Mouse (Mus musculus) heart, embryonic 11.5 days (tissue): Measurements from ENCODE around the gene Pou1f1. TPM values are rescaled to one million over a fixed set of nuclear protein-coding genes. Genes with fewer than 3 reads are reported as not detected.
A peak's percentile ranks its signal among the peaks of the same experiment; 100 is the strongest.

Experiments
- ATAC-seq: fragments of 200-750 bp; cut with Nextera tagmentation; replicated peaks from 2 replicates; pipeline ENCODE4 v1.8.0; 2017; ENCODE audit warnings: moderate library complexity; ENCODE audit not compliant: insufficient number of reproducible peaks, low FRiP score, low TSS enrichment
- H3K27ac ChIP-seq: fragments of 300-500 bp; sonication (generic); 2 replicates; pipeline ENCODE4 v1.5.1; 2014; ENCODE audit warnings: mild to moderate bottlenecking, low read depth, low read length
- H3K27me3 ChIP-seq: fragments of 300-500 bp; sonication (generic); 2 replicates; pipeline ENCODE4 v1.6.1; 2014; ENCODE audit warnings: mild to moderate bottlenecking, low read length, mixed read lengths; ENCODE audit not compliant: control insufficient read depth, insufficient read depth
- H3K36me3 ChIP-seq: fragments of 300-500 bp; sonication (generic); 2 replicates; pipeline ENCODE4 v1.6.1; 2014; ENCODE audit warnings: mild to moderate bottlenecking, low read length, moderate library complexity, mixed read lengths; ENCODE audit not compliant: control insufficient read depth, insufficient read depth
- H3K4me1 ChIP-seq: fragments of 300-500 bp; sonication (generic); 2 replicates; pipeline ENCODE4 v1.6.1; 2014; ENCODE audit warnings: low read length; ENCODE audit not compliant: control insufficient read depth, insufficient read depth
- H3K4me2 ChIP-seq: fragments of 300-500 bp; sonication (generic); 2 replicates; pipeline ENCODE4 v1.6.1; 2014; ENCODE audit warnings: mild to moderate bottlenecking, moderate library complexity
- H3K4me3 ChIP-seq: fragments of 300-500 bp; sonication (generic); 2 replicates; pipeline ENCODE4 v1.5.1; 2014; ENCODE audit warnings: low read depth, low read length
- H3K9ac ChIP-seq: fragments of 300-500 bp; sonication (generic); 2 replicates; pipeline ENCODE4 v1.6.1; 2014; ENCODE audit warnings: mild to moderate bottlenecking, low read depth, low read length, moderate library complexity
- H3K9me3 ChIP-seq: fragments of 300-500 bp; sonication (generic); replicated peaks from 2 replicates; pipeline ENCODE4 v1.6.1; 2016; ENCODE audit warnings: low read length; ENCODE audit not compliant: control insufficient read depth
- WGBS: fragments of 180-500 bp; shearing (Covaris S2); extraction: QIAGEN DNeasy Blood & Tissue Kit; methylation state at CpG from one replicate; pipeline ENCODE4 v1.1.7; 2014; ENCODE audit not compliant: insufficient replicate concordance; 5-methylcytosine and 5-hydroxymethylcytosine counted together
- polyA plus RNA-seq: library from polyadenylated mRNA; unstranded; fragments of >200 nt; fragmentation: Nextera tagmentation; extraction: Ambion mirVana; gene quantifications from 2 replicates; pipeline ENCODE4 v1.2.1, GENCODE M21; 2014

Gene Pou1f1
- polyA plus RNA-seq, 1 experiment from 2014 or later = not detected

GRCm38 (mm10) chr16:65529589-65529988 is 9.3 kb downstream of the Pou1f1 start:
- Histone ChIP-seq H3K9me3 (no peaks in the 10 kb centered on the region), H3K4me2 (no peak overlapping the region), H3K9ac (no peak overlapping the region), H3K27ac (no peak overlapping the region), H3K4me3 (no peak overlapping the region), H3K27me3 (no peaks in the 10 kb centered on the region), H3K4me1 (no peaks in the 10 kb centered on the region), H3K36me3 (no peaks in the 10 kb centered on the region)
- ATAC-seq = no peak
- WGBS = 34% methylated on average over 5 of the region's 5 CpGs

- 75% methylated on average over 8 of the region's 8 CpGs for WGBS
- Histone ChIP-seq H3K27ac (no peak overlapping the region), H3K4me1 (no peaks in the 10 kb centered on the region), H3K9ac (no peak overlapping the region), H3K9me3 (no peaks in the 10 kb centered on the region), H3K4me2 (no peak overlapping the region), H3K36me3 (no peaks in the 10 kb centered on the region), H3K4me3 (no peak overlapping the region), H3K27me3 (no peaks in the 10 kb centered on the region)
- no peak for ATAC-seq
These were observed 11.4 kb downstream of the Pou1f1 start for GRCm38 (mm10) chr16:65531663-65532062.

GRCm38 (mm10) chr16:65533315-65533999 is 13.1 kb downstream of the Pou1f1 start:
- 22% methylated on average over 12 of the region's 12 CpGs for WGBS
- peak overlapping the region; percentile 24; the same call in 1 of the 2 replicates for H3K4me2 ChIP-seq

GRCm38 (mm10) chr16:65543676-65544293 is 23.5 kb downstream of the Pou1f1 start:
- Histone ChIP-seq H3K9ac (no peak overlapping the region), H3K4me3 (no peak overlapping the region), H3K27ac (no peak overlapping the region), H3K4me2 (no peak overlapping the region), H3K36me3 (peaks cover 4% of the 10 kb centered on the region; the same call in 1 of the 2 replicates), H3K9me3 (no peaks in the 10 kb centered on the region), H3K27me3 (no peaks in the 10 kb centered on the region), H3K4me1 (no peaks in the 10 kb centered on the region)
- WGBS = 88% methylated on average over 11 of the region's 11 CpGs
- no peak for ATAC-seq

More at GRCm38 (mm10) chr16:65533315-65533999, 13.1 kb downstream of the Pou1f1 start:
- H3K9ac ChIP-seq = no peak overlapping the region
- ATAC-seq = no peak
- H3K9me3 ChIP-seq = no peaks in the 10 kb centered on the region
- H3K36me3 ChIP-seq = no peaks in the 10 kb centered on the region
- H3K4me1 ChIP-seq = no peaks in the 10 kb centered on the region
- no peak overlapping the region for H3K27ac ChIP-seq
- H3K27me3 ChIP-seq = no peaks in the 10 kb centered on the region
- no peak overlapping the region for H3K4me3 ChIP-seq

GRCm38 (mm10) chr16:65548960-65549359 is 28.6 kb downstream of the Pou1f1 start:
- 79% methylated on average over 7 of the region's 7 CpGs for WGBS
- H3K27ac ChIP-seq = no peak overlapping the region
- no peak overlapping the region for H3K4me2 ChIP-seq
- no peaks in the 10 kb centered on the region for H3K27me3 ChIP-seq
- ATAC-seq = no peak
- H3K4me3 ChIP-seq = no peak overlapping the region
- no peaks in the 10 kb centered on the region for H3K36me3 ChIP-seq
- no peaks in the 10 kb centered on the region for H3K4me1 ChIP-seq
- H3K9me3 ChIP-seq = no peaks in the 10 kb centered on the region
- H3K9ac ChIP-seq = no peak overlapping the region

GRCm38 (mm10) chr16:65550814-65551213 is 30.5 kb downstream of the Pou1f1 start:
- Histone ChIP-seq H3K9ac (no peak overlapping the region), H3K9me3 (no peaks in the 10 kb centered on the region), H3K4me1 (no peaks in the 10 kb centered on the region), H3K4me3 (no peak overlapping the region), H3K27me3 (no peaks in the 10 kb centered on the region), H3K36me3 (no peaks in the 10 kb centered on the region), H3K4me2 (no peak overlapping the region), H3K27ac (no peak overlapping the region)
- no peak for ATAC-seq
- WGBS = 89% methylated on average over 13 of the region's 13 CpGs

- Histone ChIP-seq H3K36me3 (no peaks in the 10 kb centered on the region), H3K9me3 (no peaks in the 10 kb centered on the region), H3K27me3 (no peaks in the 10 kb centered on the region), H3K27ac (no peak overlapping the region), H3K9ac (no peak overlapping the region), H3K4me1 (no peaks in the 10 kb centered on the region), H3K4me2 (no peak overlapping the region), H3K4me3 (no peak overlapping the region)
- 83% methylated on average over 5 of the region's 5 CpGs for WGBS
- ATAC-seq = no peak
These were observed 34.0 kb downstream of the Pou1f1 start for GRCm38 (mm10) chr16:65554267-65554666.

GRCm38 (mm10) chr16:65557369-65557768 is 37.1 kb downstream of the Pou1f1 start:
- ATAC-seq = no peak
- Histone ChIP-seq H3K4me2 (no peak overlapping the region), H3K36me3 (no peaks in the 10 kb centered on the region), H3K4me3 (no peak overlapping the region), H3K27me3 (no peaks in the 10 kb centered on the region), H3K27ac (no peak overlapping the region), H3K4me1 (no peaks in the 10 kb centered on the region), H3K9me3 (no peaks in the 10 kb centered on the region), H3K9ac (no peak overlapping the region)
- 74% methylated on average over 5 of the region's 5 CpGs for WGBS

GRCm38 (mm10) chr16:65559591-65559990 is 39.3 kb downstream of the Pou1f1 start:
- no peaks in the 10 kb centered on the region for H3K9me3 ChIP-seq
- WGBS = 76% methylated on average over 2 of the region's 2 CpGs
- H3K36me3 ChIP-seq = no peaks in the 10 kb centered on the region
- no peaks in the 10 kb centered on the region for H3K4me1 ChIP-seq
- H3K4me3 ChIP-seq = no peak overlapping the region
- no peaks in the 10 kb centered on the region for H3K27me3 ChIP-seq
- no peak overlapping the region for H3K4me2 ChIP-seq
- H3K9ac ChIP-seq = no peak overlapping the region
- ATAC-seq = no peak
- H3K27ac ChIP-seq = no peak overlapping the region
